Mouse (Mus musculus): ENCODE results near the gene Mib2.

Gene Mib2

DNA sequence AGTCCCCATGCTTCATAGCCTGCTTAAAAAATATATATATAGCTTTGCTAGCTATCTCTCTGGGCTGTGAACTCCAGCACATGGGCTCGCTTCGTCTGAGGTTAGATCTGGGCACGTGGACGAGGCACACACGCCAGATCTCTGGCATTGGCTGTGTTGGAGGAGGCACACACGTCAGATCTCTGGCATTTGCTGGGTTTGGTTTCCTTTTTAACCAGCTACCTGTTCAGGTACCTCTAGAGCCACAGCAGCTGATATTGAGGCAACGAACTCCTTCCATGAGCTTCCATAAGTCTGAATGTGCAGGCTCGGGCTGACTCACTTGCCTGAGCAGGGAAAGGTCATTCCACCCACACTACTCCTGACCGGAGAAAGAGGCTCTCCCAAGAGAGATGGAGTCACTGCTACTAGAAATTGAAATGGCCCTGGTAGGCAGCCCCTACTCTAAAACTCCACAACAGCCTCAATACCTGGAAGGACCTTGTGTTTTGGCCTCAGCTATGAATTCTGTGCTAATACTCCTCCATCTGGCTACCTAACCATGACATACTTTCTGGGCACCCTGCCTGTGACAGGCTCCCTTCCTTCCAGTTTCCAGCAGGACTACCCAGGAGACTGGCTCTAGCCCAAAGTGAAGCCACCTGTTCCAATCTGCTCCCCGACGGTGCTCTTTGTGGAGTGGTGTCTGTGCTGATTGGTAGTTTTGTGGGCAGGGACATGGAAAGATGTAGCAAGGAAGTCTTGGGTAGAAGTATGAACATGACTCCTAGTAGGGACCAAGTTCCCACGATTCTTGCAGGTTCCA is 21.8 kb upstream of the Mib2 start:
- no peak for TF ChIP-seq GATA4 (IDR thresholded peaks at IDR 0.05; ENCODE audit: insufficient replicate concordance, low read length)

DNA sequence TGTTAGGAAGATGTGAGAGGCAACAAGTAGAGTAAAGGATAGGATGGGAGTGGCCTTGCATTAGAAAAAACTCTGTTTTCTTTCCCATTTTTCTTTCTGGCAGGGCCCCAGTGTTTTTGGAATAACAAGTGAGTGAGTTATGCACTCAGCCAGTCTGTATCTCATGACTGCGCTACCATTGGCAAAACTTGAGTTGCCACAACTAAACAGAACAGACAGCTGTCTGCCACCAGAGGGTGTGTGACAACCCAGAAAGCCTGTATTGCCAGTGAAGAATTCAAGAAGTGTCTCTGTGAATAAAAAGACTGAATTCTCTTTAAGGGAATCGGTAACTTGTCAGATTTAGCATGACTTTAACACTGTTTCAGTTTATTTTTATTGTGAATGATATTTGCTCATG is 7.0 kb upstream of the Mib2 start:
- no peak for TF ChIP-seq GATA4 (IDR thresholded peaks at IDR 0.05; ENCODE audit: insufficient replicate concordance, low read length)

DNA sequence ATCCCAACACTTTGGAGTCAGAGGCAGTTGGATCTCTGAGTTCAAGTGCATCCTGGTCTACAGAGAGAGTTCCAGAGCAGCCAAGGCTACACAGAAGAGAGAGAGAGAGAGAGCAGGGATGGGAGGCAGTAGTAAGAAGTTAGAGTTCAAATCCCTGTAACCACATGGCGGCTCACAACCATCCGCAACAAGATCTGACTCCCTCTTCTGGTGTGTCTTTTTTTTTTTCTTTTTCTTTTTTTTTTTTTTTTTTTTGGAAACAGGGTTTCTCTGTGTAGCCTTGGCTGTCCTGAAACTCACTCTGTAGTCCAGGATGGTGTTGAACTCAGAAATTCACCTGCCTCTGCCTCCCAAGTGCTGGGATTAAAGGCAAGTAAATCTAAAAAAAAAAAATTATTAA is 3.1 kb upstream of the Mib2 start:
- TF ChIP-seq GATA4 (IDR thresholded peaks at IDR 0.05; ENCODE audit: insufficient replicate concordance, low read length), result no peak

DNA sequence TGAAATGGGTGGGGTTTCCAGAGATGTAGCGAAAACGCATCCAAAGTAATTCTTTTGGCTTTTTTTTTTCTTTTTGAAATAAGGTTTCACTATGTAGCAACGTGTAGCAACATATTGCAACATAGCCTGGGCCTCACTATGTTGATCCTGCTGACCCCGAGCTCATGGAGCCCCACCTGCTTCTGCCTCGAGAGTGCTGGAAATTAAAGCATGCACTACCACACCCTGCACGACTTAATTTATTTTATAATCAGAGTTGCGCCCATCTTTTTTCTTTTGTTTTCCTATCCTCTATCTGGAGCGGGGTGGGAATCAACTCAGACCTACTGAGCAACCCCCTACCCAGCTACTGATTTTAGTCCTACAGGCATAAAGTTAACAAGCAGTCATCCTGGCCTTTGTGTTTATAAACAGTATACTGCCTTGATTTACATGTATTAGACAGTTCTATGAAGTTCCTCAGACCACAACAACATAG is 639 bp upstream of the Mib2 start:
- no peak for TF ChIP-seq GATA4 (IDR thresholded peaks at IDR 0.05; ENCODE audit: insufficient replicate concordance, low read length)

DNA sequence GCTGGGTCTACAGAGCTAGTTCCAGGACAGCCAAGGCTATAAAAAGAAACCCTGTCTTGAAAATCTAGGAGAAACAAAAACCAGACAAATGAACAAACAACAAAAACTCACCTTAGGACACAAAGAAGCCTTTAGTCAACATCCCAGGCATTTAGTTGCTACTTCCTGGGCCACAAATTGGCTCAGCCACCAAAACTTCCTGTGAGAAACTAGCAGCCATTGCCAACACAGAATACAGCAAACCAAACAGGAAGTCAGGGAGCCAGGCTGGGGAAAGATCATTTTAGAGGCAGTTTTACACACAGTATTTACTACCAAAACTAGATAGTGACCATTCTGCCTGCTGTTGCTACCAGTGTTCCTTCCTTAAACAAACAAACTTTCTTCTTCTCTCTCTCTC is 2.1 kb downstream of the Mib2 start:
- TF ChIP-seq GATA4 (IDR thresholded peaks at IDR 0.05; ENCODE audit: insufficient replicate concordance, low read length), result no peak

DNA sequence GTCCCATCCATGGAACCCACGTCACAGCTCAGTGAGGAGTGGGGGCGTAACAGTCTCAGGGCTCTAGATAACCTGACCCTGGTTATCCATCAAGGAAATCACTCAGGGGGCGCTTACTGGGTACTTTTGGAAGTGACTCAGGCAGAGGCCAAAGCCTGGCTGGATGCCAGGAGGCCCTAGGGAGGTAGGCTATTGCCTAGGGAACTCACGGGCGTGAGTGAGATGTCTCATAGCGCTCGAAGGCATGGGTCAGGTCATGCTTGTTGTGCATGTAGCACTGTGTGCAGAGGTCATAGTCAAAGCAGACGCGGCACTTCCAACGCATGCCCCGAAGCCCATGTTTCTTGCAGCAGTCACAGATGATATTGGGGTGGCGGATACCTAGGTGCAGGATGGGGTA is 8.4 kb downstream of the Mib2 start:
- no peak for TF ChIP-seq GATA4 (IDR thresholded peaks at IDR 0.05; ENCODE audit: insufficient replicate concordance, low read length)

DNA sequence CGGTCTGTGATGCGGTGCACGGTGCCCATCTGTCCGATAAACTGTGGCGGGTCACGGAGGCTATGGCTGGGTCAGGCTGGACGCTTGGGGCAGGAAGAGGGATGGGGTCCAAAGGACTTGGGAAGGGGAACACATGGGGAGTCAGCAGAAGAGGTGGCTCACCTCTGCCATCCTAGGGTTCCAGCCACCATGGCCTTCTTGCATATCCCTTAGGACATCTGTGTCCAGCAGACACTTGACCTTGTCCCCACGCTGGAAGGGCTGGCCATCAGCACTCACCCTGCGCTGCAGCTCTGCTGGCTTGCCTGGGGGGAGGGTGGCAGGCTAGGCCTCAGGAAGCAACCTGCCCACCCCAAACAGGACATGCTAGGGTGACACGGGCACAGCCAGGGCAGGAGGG is 10.0 kb downstream of the Mib2 start:
- TF ChIP-seq GATA4 (IDR thresholded peaks at IDR 0.05; ENCODE audit: insufficient replicate concordance, low read length), result no peak

DNA sequence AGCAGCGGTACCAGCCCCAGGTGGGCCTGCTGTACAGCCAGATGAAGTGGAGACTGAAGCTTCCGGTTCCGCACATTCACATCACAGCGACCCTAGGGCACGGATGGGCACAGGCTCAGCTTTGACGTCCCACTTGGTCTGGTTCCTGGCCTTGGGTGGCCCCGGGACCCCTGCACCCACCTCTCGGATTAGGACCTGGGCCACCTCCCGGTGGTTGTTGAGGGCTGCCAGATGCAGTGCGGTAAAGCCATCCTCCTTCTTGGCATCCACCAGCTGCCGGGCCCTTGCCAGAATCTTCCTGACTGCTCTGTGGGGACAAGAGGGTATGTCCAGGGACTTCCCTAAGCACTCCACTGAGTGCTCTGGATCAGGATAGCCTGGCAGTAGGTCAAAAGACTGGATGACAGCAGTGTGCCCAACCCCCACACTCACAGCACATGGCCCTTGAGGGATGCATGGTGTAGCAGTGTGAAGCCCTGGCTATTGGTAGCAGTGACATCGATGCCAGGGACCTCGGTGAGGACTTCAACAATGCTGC is 12.7 kb downstream of the Mib2 start:
- TF ChIP-seq GATA4 (IDR thresholded peaks at IDR 0.05; ENCODE audit: insufficient replicate concordance, low read length), result no peak

DNA sequence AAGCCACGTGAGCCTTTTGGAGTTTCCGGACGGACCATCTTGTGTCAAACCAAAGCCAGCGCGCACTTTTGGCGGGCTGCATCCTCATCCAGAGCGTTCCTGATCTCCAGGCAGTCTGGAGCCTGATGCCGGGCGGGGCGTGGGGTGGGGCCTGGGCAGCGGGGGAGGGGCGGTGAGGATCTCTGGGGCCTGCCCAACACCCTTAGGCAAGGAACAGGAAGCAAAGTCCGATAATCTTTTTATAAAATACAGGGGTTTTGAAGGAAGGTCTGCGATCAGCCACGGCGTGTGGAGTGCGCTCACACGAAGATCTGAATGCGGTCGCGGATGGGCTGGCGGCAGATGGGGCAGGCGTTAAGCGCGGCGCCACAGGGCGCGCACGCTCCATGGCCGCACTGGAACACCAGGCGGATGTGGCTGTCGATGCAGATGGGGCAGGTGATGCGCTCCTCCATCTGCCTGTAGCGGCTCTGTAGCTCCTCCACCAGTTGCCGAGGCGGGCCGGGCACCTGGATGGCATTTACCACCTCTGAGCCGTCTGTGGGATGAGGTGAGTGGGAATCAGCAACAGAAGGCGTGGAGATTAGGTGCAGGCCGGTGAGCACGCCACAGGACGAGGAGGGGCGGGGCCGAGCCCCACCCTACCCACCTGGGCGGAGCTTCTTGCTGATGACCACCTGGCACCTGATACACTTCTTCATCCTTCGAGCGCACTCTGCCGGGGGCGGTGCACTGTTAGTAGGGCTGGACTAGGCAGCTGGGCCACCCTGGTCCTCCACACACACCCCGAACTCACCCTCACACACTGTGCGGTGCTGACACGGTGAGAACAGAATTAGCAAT is 14.3 kb downstream of the Mib2 start:
- TF ChIP-seq GATA4 (IDR thresholded peaks at IDR 0.05; ENCODE audit: insufficient replicate concordance, low read length), result no peak

DNA sequence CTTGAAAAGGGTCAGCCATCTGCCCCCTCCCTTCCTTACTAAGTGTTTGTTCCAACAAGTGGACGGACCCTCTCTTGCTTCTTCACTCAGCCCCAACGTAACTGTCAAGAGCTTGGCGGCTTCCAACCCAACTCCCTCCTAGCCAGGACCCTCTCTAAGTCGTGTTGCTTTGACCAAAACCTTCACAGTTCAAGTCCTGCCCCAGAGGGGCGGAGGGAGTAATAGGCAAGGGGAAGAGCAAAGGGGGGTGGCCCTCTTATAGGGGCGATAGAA is 14.9 kb downstream of the Mib2 start:
- no peak for TF ChIP-seq GATA4 (IDR thresholded peaks at IDR 0.05; ENCODE audit: insufficient replicate concordance, low read length)

DNA sequence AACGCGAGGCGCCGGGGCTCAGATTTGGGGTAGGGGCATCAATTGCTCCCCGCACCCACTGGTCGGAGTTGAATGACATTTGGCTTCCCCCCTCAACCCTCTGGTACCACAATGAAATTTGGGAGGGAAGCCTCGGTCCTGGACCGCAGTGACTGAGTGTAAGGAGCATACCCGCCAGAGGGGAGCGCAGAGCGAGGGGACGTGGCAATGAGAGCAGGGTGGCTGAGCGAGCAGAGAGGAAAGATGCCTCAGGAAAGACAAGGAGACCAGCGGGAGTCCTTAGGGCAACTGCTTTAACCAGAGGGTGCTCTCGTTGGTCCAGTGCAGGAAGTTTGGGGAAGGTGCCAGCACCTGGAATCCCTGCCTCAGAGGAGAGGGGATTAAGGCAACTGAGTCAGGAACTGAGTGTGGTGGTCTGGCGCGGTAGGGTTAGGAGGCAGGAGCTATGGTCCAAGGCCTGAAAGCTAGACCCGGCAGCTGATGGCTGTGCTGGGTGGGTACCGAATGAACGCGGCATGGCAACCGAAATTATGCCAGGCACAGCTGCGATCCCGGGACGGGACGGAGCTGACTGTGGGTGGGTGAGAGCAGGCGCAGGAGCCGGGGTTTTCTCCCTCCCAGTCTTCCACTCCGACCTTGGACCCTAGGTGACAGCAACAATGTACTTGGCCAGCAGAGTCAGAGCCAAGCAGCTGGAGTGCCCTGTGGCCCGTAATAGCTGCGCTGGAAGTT is 15.4 kb downstream of the Mib2 start:
- no peak for TF ChIP-seq GATA4 (IDR thresholded peaks at IDR 0.05; ENCODE audit: insufficient replicate concordance, low read length)

DNA sequence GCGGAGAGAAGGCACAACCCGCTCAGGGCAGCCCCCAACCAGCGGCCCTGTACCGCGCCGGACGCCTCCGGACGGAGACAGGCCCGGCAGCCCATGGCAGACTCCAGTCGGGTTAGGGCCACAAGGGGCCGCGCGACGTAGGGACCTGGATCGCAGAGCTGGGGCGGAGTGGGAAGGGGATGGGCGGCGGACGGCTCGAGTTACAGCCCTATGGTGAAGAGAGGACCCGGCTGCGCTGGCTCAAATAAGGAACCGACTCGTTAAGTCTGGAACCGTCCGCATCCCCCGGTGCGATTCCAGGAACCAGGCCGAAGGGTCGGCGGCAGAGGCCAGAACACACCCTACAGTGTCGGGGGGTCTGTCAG is 15.9 kb downstream of the Mib2 start, which contains the start of gene Mmp23:
Gene Mmp23, minus strand, starts transcription at position 299 of the 365 bp plus-strand sequence.
- TF ChIP-seq GATA4 (IDR thresholded peaks at IDR 0.05; ENCODE audit: insufficient replicate concordance, low read length), result no peak

DNA sequence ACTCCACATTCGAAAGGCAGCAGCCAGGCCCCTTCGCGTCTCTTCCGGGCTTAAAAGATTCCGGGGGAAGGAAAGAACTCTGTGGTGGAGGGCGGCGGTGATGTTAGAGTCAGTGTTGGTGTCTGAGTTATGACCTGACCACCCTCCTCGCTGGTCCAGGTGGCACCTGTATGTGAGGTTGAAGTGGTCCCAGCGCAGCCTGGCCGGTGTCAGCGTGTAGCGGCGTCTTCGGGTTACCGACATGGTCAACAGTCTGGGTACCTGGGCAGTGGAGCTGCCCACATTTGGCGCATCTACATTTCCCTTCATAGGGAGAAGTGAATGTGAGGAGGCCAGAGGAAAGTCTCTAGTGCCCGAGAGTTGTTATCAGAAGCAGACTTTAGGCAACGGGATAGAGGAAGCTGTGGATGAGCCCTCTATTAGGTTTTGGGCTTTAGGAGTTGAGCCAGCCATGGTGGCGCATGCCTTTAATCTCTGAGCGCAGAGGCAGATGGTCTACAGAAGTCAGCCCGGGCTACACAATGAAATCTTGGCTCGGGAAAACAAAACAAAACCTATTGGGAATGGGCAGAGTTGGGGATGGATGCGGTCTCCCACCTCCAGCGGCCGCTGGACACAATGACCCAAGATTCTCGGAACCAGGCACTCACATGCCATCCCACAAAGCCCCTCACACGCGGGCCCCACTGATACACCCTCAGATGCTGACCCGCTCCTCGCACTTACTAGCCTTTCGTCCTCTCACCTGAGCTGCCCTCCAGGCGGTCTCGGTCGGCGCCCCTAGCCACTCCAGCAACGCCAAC is 16.5 kb downstream of the Mib2 start:
- TF ChIP-seq GATA4 (IDR thresholded peaks at IDR 0.05; ENCODE audit: insufficient replicate concordance, low read length), result no peak

DNA sequence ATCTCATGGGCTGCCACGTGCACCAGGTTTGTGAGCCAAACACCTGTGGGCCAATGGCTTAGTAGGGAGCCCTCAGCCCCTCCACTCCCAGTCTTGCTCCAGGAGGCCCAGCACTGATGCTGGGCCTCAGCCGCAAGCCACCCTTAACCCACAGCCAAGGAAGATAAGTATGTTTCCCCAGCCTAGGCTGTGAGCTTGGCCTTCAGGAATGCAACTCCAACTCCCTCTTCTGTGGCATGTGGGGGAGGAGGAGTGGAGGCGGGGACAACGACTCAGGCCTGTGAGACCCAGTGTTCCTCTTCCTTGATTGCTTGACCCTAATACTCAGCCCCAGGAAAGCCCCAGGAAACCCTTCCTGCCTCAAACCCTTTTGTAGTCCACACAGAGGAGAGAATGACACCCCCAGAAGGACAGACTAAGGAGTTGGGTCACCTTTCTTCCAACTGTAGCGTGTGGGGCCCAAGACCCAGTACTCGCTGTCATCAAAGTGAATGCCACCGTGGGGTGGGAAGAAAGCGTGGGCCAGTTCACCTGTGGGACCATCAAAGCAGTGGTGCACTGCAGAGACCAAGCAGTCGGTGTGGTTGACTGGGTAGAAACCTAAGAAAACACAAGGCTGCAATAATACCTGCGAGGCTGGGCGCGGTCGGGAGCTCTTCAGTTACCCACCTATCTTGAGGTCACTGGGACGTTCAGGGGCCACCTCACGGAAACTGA is 17.3 kb downstream of the Mib2 start:
- no peak for TF ChIP-seq GATA4 (IDR thresholded peaks at IDR 0.05; ENCODE audit: insufficient replicate concordance, low read length)

Data from liver, adult (tissue).